Mouse (Mus musculus): ENCODE data around the gene Sh3kbp1. TPM values are rescaled to one million over a fixed set of nuclear protein-coding genes. Genes with fewer than 3 reads are reported as not detected.
A peak's percentile ranks its signal among the peaks of the same experiment; 100 is the strongest.

Gene Sh3kbp1
- polyA plus RNA-seq, 1 experiment from 2014 or later, result 52.3 TPM

DNA sequence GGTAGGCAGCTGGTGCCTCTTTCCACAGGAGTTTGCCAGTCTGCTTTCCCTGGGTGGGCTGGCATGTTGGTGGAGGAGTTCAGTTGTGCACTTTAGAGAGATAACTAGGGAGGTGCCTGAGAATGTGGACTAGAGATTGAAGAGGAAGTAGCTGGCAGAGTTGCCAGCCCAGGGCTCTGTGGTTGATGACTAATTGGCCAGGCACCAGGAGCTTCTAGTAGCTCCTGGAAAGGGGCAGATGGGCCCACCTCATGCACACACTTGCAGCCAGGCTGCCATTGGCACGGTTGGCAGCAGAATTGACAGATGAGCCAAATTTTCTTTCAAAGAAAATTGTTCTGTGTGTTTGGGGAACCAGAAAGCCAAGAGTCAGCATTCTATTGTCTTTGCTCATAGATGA lies 210.3 kb downstream of the Sh3kbp1 start:
- Histone ChIP-seq H3K4me1 (replicated peaks; ENCODE audit: control insufficient read depth, insufficient read depth, low read length) (0 out of 2 replicates have a peak, but pooled peaks cover 3% of the 10 kb centered on the region), H3K9ac (replicated peaks; ENCODE audit: low read depth, low read length) (no peak overlapping the region), H3K27me3 (replicated peaks; ENCODE audit: control insufficient read depth, insufficient read depth, low read length) (no peaks in the 10 kb centered on the region; the same call in 1 of the 2 replicates), H3K4me3 (replicated peaks; ENCODE audit: low read length) (no peak overlapping the region), H3K4me2 (ENCODE audit: low read length) (no peak overlapping the region), H3K9me3 (ENCODE audit: control insufficient read depth, low read length) (no peaks in the 10 kb centered on the region), H3K36me3 (ENCODE audit: control insufficient read depth, insufficient read depth) (no peaks in the 10 kb centered on the region), H3K27ac (ENCODE audit: low read length) (no peak overlapping the region)
- WGBS, result 37% methylated on average over 1 of the region's 1 CpGs
- peak; percentile 91 for ATAC-seq

- Histone ChIP-seq H3K27me3 (replicated peaks; ENCODE audit: control insufficient read depth, insufficient read depth, low read length) (no peaks in the 10 kb centered on the region; the same call in 1 of the 2 replicates), H3K9ac (replicated peaks; ENCODE audit: low read depth, low read length) (no peak overlapping the region), H3K27ac (ENCODE audit: low read length) (no peak overlapping the region), H3K4me1 (replicated peaks; ENCODE audit: control insufficient read depth, insufficient read depth, low read length) (0 out of 2 replicates have a peak, but pooled peaks cover 3% of the 10 kb centered on the region), H3K36me3 (ENCODE audit: control insufficient read depth, insufficient read depth) (no peaks in the 10 kb centered on the region), H3K9me3 (ENCODE audit: control insufficient read depth, low read length) (no peaks in the 10 kb centered on the region), H3K4me3 (replicated peaks; ENCODE audit: low read length) (no peak overlapping the region), H3K4me2 (ENCODE audit: low read length) (no peak overlapping the region)
- WGBS, result 83% methylated on average over 2 of the region's 2 CpGs
- no peak for ATAC-seq
Observed at GRCm38 (mm10) chrX:159839786-159840185, 212.7 kb downstream of the Sh3kbp1 start.

DNA sequence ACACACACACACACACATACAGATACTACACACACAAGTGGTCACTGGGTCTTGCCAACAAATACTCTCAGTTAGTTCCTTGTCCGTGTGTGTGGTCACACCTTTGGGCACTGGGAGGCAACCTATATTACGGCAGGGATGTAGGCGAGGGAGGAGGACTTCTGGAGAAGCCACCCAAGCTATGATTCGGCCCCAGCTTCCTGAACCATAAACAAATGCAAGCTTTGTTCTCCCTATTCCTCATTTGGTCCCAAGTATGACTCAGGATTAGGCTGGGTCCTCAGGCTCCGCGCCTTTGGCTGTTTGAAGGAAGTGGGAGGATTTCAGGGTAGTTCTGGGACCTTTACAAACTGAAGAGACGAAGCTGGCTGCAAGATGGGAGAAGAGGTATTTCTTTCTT lies 213.2 kb downstream of the Sh3kbp1 start:
- Histone ChIP-seq H3K4me1 (replicated peaks; ENCODE audit: control insufficient read depth, insufficient read depth, low read length) (0 out of 2 replicates have a peak, but pooled peaks cover 3% of the 10 kb centered on the region), H3K9me3 (ENCODE audit: control insufficient read depth, low read length) (no peaks in the 10 kb centered on the region)
- WGBS, result 73% methylated on average over 7 of the region's 7 CpGs

DNA sequence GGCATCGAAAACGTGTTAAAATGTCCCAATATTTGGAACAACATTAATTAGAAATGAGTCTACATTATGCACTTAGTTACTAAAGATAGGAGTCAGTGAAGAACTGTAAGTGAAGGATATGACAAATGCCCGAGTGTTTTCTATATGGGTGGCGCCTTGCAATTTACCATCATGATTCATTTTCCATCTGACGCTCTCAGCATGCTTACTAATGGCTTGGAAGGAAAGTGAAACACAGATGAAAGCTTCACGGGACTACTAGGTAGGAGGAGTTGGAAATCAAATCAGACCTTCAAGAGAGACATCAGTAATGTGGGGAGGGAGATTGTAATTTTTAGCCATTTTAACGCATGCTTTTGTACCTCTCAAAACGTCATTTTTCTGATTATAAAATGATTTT lies 223.7 kb downstream of the Sh3kbp1 start:
- Histone ChIP-seq H3K4me3 (replicated peaks; ENCODE audit: low read length) (no peak overlapping the region), H3K27me3 (replicated peaks; ENCODE audit: control insufficient read depth, insufficient read depth, low read length) (no peaks in the 10 kb centered on the region), H3K9ac (replicated peaks; ENCODE audit: low read depth, low read length) (no peak overlapping the region), H3K4me2 (ENCODE audit: low read length) (no peak overlapping the region), H3K4me1 (replicated peaks; ENCODE audit: control insufficient read depth, insufficient read depth, low read length) (no peaks in the 10 kb centered on the region), H3K9me3 (ENCODE audit: control insufficient read depth, low read length) (no peaks in the 10 kb centered on the region), H3K27ac (ENCODE audit: low read length) (no peak overlapping the region), H3K36me3 (ENCODE audit: control insufficient read depth, insufficient read depth) (no peaks in the 10 kb centered on the region)
- 81% methylated on average over 8 of the region's 8 CpGs for WGBS
- no peak for ATAC-seq

More for the DNA sequence above, 213.2 kb downstream of the Sh3kbp1 start:
- no peak overlapping the region for H3K4me3 ChIP-seq (replicated peaks; ENCODE audit: low read length)
- no peak for ATAC-seq
- H3K27me3 ChIP-seq (replicated peaks; ENCODE audit: control insufficient read depth, insufficient read depth, low read length), result no peaks in the 10 kb centered on the region; the same call in 1 of the 2 replicates
- H3K36me3 ChIP-seq (ENCODE audit: control insufficient read depth, insufficient read depth), result no peaks in the 10 kb centered on the region
- no peak overlapping the region for H3K27ac ChIP-seq (ENCODE audit: low read length)
- no peak overlapping the region for H3K9ac ChIP-seq (replicated peaks; ENCODE audit: low read depth, low read length)
- H3K4me2 ChIP-seq (ENCODE audit: low read length), result no peak overlapping the region

GRCm38 (mm10) chrX:159856866-159857265 lies 229.8 kb downstream of the Sh3kbp1 start:
- Histone ChIP-seq H3K27ac (ENCODE audit: low read length) (no peak overlapping the region), H3K4me1 (replicated peaks; ENCODE audit: control insufficient read depth, insufficient read depth, low read length) (no peaks in the 10 kb centered on the region), H3K9ac (replicated peaks; ENCODE audit: low read depth, low read length) (no peak overlapping the region), H3K36me3 (ENCODE audit: control insufficient read depth, insufficient read depth) (no peaks in the 10 kb centered on the region), H3K9me3 (ENCODE audit: control insufficient read depth, low read length) (no peaks in the 10 kb centered on the region), H3K27me3 (replicated peaks; ENCODE audit: control insufficient read depth, insufficient read depth, low read length) (no peaks in the 10 kb centered on the region), H3K4me2 (ENCODE audit: low read length) (no peak overlapping the region), H3K4me3 (replicated peaks; ENCODE audit: low read length) (no peak overlapping the region)
- WGBS, result 71% methylated on average over 1 of the region's 1 CpGs
- no peak for ATAC-seq

DNA sequence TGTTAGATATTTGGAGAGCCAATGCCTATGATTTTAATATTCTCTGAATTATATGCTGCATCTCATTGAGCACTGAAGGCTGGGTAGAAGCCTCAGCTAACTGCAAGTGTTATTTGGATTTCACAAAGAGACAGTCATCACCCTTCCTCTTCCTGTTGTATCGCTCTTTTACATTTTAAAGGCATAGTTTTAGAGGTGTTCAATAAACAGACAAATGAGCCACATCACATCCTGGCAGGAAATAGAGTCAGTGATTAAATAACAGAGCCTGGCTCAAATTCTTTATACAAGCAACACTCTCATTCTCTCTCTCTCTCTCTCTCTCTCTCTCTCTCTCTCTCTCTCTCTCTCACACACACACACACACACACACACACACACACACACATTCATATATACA lies 231.1 kb downstream of the Sh3kbp1 start:
- 77% methylated on average over 1 of the region's 1 CpGs for WGBS
- Histone ChIP-seq H3K27ac (ENCODE audit: low read length) (no peak overlapping the region), H3K9ac (replicated peaks; ENCODE audit: low read depth, low read length) (no peak overlapping the region), H3K4me2 (ENCODE audit: low read length) (no peak overlapping the region), H3K9me3 (ENCODE audit: control insufficient read depth, low read length) (no peaks in the 10 kb centered on the region), H3K4me3 (replicated peaks; ENCODE audit: low read length) (no peak overlapping the region), H3K36me3 (ENCODE audit: control insufficient read depth, insufficient read depth) (no peaks in the 10 kb centered on the region), H3K4me1 (replicated peaks; ENCODE audit: control insufficient read depth, insufficient read depth, low read length) (no peaks in the 10 kb centered on the region), H3K27me3 (replicated peaks; ENCODE audit: control insufficient read depth, insufficient read depth, low read length) (no peaks in the 10 kb centered on the region)
- no peak for ATAC-seq

- whole genome bisulfite sequencing, result 69% methylated on average over 3 of the region's 3 CpGs
- H3K9ac ChIP-seq (replicated peaks; ENCODE audit: low read depth, low read length), result no peak overlapping the region
- 0 out of 2 replicates have a peak, but pooled peaks cover 2% of the 10 kb centered on the region for H3K27me3 ChIP-seq (replicated peaks; ENCODE audit: control insufficient read depth, insufficient read depth, low read length)
- no peak for ATAC-seq
- H3K36me3 ChIP-seq (ENCODE audit: control insufficient read depth, insufficient read depth), result no peaks in the 10 kb centered on the region
- H3K27ac ChIP-seq (ENCODE audit: low read length), result no peak overlapping the region
- no peaks in the 10 kb centered on the region for H3K9me3 ChIP-seq (ENCODE audit: control insufficient read depth, low read length)
- H3K4me1 ChIP-seq (replicated peaks; ENCODE audit: control insufficient read depth, insufficient read depth, low read length), result no peaks in the 10 kb centered on the region
- no peak overlapping the region for H3K4me3 ChIP-seq (replicated peaks; ENCODE audit: low read length)
- no peak overlapping the region for H3K4me2 ChIP-seq (ENCODE audit: low read length)
Observed at GRCm38 (mm10) chrX:159860841-159861530, 233.9 kb downstream of the Sh3kbp1 start.

DNA sequence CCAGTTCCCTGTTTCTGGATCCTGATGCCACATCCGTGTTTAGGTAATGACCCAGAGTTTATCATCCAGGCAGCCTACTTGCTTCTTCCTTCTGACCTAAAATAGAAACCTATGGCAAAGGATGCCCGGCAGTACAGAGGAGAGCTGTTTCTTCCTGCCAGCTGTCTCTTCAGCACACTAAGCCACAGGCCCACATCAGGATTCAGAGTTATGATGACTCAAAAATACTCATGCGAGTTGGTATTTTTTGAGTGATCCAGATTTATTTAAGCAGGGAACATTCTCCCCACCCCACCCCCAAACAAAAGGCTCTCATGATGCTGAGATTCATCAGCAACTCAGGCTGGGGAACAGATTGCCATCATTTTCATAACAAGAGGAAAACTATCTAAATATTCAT lies 240.6 kb downstream of the Sh3kbp1 start:
- no peaks in the 10 kb centered on the region for H3K36me3 ChIP-seq (ENCODE audit: control insufficient read depth, insufficient read depth)
- no peaks in the 10 kb centered on the region for H3K4me1 ChIP-seq (replicated peaks; ENCODE audit: control insufficient read depth, insufficient read depth, low read length)
- no peak overlapping the region for H3K27ac ChIP-seq (ENCODE audit: low read length)
- no peaks in the 10 kb centered on the region for H3K9me3 ChIP-seq (ENCODE audit: control insufficient read depth, low read length)
- H3K9ac ChIP-seq (replicated peaks; ENCODE audit: low read depth, low read length), result no peak overlapping the region
- 0 out of 2 replicates have a peak, but pooled peaks cover 2% of the 10 kb centered on the region for H3K27me3 ChIP-seq (replicated peaks; ENCODE audit: control insufficient read depth, insufficient read depth, low read length)
- WGBS, result 84% methylated on average over 3 of the region's 3 CpGs
- no peak overlapping the region for H3K4me3 ChIP-seq (replicated peaks; ENCODE audit: low read length)
- H3K4me2 ChIP-seq (ENCODE audit: low read length), result no peak overlapping the region
- no peak for ATAC-seq

- no peaks in the 10 kb centered on the region for H3K27me3 ChIP-seq (replicated peaks; ENCODE audit: control insufficient read depth, insufficient read depth, low read length)
- H3K9ac ChIP-seq (replicated peaks; ENCODE audit: low read depth, low read length), result no peak overlapping the region
- WGBS, result 86% methylated on average over 2 of the region's 2 CpGs
- H3K4me3 ChIP-seq (replicated peaks; ENCODE audit: low read length), result no peak overlapping the region
- H3K4me1 ChIP-seq (replicated peaks; ENCODE audit: control insufficient read depth, insufficient read depth, low read length), result no peaks in the 10 kb centered on the region
- H3K9me3 ChIP-seq (ENCODE audit: control insufficient read depth, low read length), result no peaks in the 10 kb centered on the region
- no peak overlapping the region for H3K4me2 ChIP-seq (ENCODE audit: low read length)
- no peak overlapping the region for H3K27ac ChIP-seq (ENCODE audit: low read length)
- no peaks in the 10 kb centered on the region for H3K36me3 ChIP-seq (ENCODE audit: control insufficient read depth, insufficient read depth)
- no peak for ATAC-seq
Observed at GRCm38 (mm10) chrX:159872521-159872920, 245.4 kb downstream of the Sh3kbp1 start.
